Mouse (Mus musculus): ENCODE measurements at regions not wholly inside any gene's neighbourhood (a gene's known extent, or its start where the extent isn't known, plus 50 kb on each side); places are given as distances from the start of the nearest gene placed in this dataset.

GRCm38 (mm10) chr12:59579694-59580093 is 360.2 kb upstream of the Fbxo33 start:
- TF ChIP-seq CTCF (IDR thresholded peaks at IDR 0.05; ENCODE audit: borderline replicate concordance, extremely low read depth, insufficient read depth, insufficient read length) (no peak), POLR2A (IDR thresholded peaks at IDR 0.05; ENCODE audit: borderline replicate concordance, extremely low read depth, insufficient read depth, insufficient read length, poor library complexity, severe bottlenecking) (no peak)

Data from brain, embryonic 14.5 days (tissue).